Mouse (Mus musculus) retina, postnatal 1 day (tissue): Measurements from ENCODE around the gene Irf6.

Experiments
- DNase-seq: peaks from one replicate; pipeline ENCODE4 v3.0.0-alpha.2; 2012

The Irf6 gene

DNA sequence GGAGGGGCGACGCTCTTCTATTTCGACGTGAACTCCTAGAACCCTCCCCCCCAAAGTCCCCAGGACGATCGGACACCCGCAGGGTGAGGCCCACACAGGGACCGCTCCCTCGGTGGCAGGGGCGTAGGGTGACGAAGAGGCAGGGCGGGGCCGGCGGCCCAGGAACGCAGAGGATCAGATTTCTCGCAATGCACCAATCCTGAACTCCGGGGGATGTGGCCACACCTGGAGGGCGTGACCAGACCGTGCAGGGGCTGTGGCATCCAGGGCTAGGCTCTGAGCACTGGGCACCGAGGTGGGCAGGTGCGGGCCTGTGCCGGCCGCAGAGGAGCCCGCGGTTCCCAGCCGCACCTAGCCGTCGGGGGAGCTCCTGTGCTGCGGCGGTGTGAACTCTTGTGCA is at the start of gene Irf6:
Gene Irf6, plus strand, starts transcription at position 240 of the 400 bp plus-strand sequence.
- DNase-seq = peak; percentile 55

DNA sequence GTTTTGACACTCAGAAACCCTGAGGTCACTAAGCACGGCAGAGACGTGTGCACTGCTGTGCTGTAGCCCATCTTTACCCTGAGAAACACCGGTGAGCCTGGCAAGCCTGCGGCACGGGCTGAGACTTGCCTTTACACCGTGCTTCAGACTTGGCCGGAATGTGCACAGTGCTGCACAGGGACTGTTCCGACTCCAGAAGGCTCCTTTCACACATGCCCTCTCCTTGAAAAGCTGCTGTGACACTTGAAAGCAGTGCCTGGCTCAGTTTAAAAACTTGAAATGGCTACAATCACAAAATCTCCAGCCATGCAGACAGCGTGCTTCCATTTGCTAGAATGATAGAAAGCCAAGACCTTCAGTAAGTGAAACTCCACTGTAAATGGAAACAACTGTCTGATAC is 40.8 kb upstream of the Irf6 start:
- DNase-seq = no peak

GRCm38 (mm10) chr1:193122793-193123192 is 30.1 kb upstream of the Irf6 start:
- no peak for DNase-seq

DNA sequence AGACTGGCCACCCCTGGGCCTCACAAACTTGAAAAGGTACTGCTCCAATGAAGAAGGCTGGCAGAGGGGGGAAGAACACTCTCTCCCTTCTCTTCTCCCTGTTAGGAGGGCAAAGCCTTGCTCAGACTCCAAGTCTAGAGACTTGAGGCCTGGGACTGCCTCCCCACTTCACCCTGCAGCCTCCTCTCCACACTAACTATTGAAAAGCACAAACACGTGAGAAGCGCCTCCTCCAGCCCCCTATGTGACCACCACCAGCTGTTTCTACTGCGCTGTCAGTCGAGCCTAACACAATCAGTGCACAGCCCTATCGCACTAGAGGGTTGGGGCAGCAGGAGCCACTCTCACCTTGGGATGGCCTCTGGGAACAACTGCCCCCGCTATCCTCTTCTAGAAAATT is 29.6 kb upstream of the Irf6 start:
- no peak for DNase-seq

- DNase-seq = no peak
Measured at GRCm38 (mm10) chr1:193125835-193126234, 27.1 kb upstream of the Irf6 start.

- DNase-seq = no peak
Measured at GRCm38 (mm10) chr1:193128055-193128454, 24.9 kb upstream of the Irf6 start.

DNA sequence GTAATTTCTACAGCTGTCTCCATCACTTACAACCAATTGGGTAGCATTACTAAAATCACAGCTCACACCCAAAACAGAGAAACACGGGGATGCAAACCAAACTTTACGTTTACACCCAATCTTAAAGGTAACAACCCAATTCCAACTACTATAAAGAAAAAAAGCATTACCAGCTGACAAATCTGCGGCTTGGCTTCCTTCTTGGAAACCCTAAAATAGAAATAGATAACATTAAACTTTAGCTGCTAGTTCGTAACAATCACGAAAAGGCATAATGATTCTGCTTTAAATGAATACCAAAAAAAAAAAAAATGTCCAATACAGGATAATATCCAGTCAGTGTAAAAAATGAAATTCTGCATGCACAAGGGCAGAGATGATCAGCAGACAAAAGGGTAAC is 23.6 kb upstream of the Irf6 start:
- DNase-seq = no peak

- DNase-seq = peak; percentile 98
Measured at GRCm38 (mm10) chr1:193129786-193130455, 23.0 kb upstream of the Irf6 start, which contains the start of gene Diexf. Diexf (minus strand) TSS chr1:193130272.

- DNase-seq = no peak
Measured at GRCm38 (mm10) chr1:193130456-193130825, 22.5 kb upstream of the Irf6 start.

DNA sequence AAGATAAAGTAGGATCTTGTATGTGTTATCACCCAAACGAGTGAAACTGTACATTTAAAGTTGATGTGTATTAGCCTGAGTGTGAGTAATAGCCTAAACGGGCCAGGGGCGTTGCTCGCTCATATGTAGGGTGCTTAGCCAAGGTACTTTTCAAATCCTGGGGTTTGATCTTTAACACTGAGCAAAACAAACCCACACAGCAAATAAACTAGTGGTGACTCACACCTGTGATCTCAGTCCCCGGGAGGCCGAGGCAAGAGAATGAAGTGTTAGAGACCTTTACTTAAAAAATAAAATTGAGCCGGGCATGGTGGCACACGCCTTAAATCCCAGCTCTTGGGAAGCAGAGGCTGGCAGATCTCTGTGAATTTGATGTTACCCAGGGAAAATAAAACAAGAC is 22.1 kb upstream of the Irf6 start:
- no peak for DNase-seq

DNA sequence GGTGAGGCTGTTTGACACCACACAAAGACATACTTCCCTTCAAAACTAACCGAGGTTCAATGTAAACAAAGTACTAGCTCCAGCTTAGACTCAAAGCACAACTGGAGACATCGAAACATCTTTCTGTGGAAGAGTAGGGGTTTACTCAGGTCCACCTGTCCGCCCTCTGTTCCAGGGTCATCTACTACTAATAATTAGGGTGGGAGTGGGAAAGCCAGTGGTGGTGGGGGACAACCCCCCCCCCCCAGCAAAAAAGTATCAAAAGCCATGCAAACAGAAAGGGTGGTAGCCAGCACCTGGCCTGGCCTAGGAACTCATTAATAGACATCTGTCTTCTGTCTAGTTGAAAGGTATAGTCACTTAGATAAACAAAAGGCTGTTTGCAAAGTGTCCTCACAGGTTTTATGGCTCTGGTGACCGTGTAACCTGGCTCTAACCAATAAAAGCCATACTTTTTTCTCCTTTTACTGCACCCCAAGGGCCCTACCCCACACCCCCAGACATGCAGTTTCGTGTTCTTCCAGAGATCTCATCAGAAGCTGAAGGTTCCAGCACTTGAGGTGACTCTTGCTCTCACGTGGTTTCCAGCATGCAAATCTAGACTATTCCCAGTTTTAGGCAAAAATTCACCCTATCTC is 21.5 kb upstream of the Irf6 start:
- DNase-seq = no peak

- no peak for DNase-seq
Measured at GRCm38 (mm10) chr1:193132385-193132784, 20.5 kb upstream of the Irf6 start.

DNA sequence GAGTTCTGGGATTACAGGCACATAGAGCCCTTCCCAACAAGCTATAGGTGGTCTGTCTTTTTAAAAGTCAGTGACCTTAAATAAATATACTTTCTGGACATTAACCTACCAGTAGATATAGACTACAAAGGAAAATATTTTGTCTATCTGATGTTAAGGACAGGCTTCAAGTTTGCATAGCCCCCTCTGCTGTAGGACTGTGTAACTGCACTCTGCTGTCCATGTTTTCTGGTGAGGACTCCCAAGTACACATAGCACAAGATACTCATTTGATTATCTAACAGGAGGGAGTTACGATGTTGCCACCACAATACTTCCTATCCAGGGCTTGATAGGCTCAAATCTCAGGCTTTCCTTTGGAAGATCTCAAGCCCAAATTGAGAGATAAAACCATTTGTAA is 19.2 kb upstream of the Irf6 start:
- no peak for DNase-seq

- DNase-seq = no peak
Measured at GRCm38 (mm10) chr1:193138087-193138486, 14.8 kb upstream of the Irf6 start.

DNA sequence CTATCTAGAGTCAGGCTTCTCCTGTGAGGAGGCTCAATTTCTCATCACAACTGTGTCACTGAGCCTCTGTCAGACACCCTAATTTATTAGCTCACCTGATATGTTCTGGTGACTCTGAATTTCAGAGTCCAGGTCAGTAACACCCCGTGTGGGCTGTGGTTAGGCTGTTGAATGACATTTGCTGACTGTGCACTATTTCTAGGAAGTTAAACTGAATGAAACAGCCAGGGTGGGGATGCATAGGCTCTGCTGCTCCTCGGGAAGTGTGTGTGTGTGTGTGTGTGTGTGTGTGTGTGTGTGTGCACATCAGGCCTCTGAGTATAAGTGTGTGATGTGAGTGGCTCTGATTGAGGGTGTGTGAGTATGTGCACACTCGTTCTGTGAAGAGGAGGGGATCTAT is 14.2 kb upstream of the Irf6 start:
- DNase-seq = no peak

- no peak for DNase-seq
Measured at GRCm38 (mm10) chr1:193141118-193141517, 11.8 kb upstream of the Irf6 start.

GRCm38 (mm10) chr1:193142517-193143062 is 10.3 kb upstream of the Irf6 start:
- DNase-seq = no peak

DNA sequence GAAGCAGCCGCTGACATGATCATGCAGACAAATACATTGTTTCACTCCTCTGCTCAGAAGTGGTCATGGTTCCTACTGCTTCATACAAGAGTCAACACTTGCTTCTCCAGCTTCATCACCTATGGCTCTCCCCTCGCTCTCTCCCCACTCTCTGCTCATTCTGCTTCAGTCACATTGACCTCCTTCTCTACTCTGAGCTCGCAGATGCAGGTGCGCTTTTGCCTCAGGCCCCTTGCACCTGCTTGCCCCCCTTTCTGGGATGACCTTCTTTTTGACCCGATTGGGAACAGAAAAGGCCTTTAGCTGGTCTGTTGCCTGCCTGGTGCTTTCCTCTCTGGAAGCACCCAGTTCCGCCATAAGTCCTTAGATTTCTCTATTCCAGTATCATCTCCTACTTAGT is 8.4 kb upstream of the Irf6 start:
- no peak for DNase-seq

DNA sequence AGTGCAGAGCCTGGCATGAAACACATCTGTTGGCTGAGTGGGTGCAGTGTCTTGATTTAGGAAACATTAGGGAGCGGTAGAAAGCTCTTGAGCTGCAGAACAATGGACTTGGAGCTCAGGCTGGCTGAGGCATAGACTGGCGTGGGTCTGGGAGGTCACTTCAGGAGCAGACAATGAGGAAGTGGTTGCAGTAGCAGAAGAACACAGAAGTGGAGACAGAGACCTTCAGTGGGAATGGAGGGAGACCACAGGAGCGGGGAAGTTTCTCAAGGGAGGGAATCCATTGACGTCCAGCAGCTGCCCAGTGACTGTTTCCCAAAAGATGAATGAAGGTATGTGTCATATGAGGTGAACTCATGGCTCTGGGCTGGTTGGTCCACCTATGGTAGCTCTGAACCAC is 7.8 kb upstream of the Irf6 start:
- DNase-seq = no peak

- DNase-seq = no peak
Measured at GRCm38 (mm10) chr1:193146416-193146815, 6.5 kb upstream of the Irf6 start.

DNA sequence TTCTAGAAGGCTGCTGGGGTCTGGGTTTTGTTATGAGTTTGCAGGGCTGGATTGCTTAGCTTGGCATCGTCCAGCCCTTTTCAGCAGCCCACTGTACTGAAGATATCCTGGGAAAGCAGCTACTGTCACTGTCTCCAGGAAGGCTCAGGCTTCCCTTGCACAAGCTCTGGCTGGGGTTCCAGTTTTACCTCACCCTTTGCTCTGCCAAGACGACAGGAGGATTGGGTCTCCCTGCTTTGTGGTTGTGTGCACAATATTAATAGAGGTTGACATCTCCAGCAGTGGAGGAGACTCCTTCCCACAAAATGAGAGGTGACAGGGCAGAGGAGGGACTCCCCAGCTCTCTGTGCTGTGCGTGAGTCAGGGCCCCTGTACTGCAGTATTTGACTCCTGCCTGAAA is 3.7 kb upstream of the Irf6 start:
- DNase-seq = no peak

DNA sequence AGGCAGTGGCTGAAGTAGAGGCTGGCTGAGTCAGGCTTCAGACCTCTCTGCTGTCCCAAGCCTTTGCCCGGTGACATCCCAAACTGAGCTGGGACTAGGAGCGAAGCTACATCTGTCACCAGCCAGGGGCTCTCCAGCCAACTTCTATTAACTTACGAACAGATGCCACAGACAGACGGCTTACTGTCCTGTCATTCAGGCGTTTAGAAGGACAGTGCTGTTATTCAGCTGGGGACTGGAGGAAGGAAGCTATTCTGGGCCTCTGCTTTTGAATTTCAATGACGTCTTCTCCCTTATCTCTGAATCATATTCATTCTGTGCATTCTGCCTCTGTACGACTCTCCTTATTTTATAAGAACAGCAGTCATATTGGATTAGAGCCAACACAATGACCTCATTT is 1.8 kb upstream of the Irf6 start:
- DNase-seq = peak; percentile 41

GRCm38 (mm10) chr1:193153561-193153960 is 650 bp downstream of the Irf6 start:
- no peak for DNase-seq

- DNase-seq = no peak
Measured at GRCm38 (mm10) chr1:193156316-193157110, 3.6 kb downstream of the Irf6 start.
